Mouse (Mus musculus) hindbrain, embryonic 15.5 days (tissue): Measurements from ENCODE around the gene Rps23. TPM values are rescaled to one million over a fixed set of nuclear protein-coding genes. Genes with fewer than 3 reads are reported as not detected.
A peak's percentile ranks its signal among the peaks of the same experiment; 100 is the strongest.

Experiments
- ATAC-seq: fragments of 200-750 bp; cut with Nextera tagmentation; 2 replicates; pipeline ENCODE4 v1.8.0; 2017; ENCODE audit warnings: low read depth, moderate number of reproducible peaks, moderate TSS enrichment; ENCODE audit not compliant: low FRiP score
- H3K27ac ChIP-seq: fragments of 300-500 bp; sonication (generic); replicated peaks from 2 replicates; pipeline ENCODE4 v1.5.1; 2015; ENCODE audit warnings: mild to moderate bottlenecking, inconsistent platforms
- H3K27me3 ChIP-seq: fragments of 300-500 bp; sonication (generic); 2 replicates; pipeline ENCODE4 v1.6.1; 2015; ENCODE audit warnings: control low read depth, inconsistent platforms
- H3K36me3 ChIP-seq: fragments of 300-500 bp; sonication (generic); 2 replicates; pipeline ENCODE4 v1.6.1; 2015; ENCODE audit warnings: control low read depth, inconsistent platforms
- H3K4me1 ChIP-seq: fragments of 300-500 bp; sonication (generic); replicated peaks from 2 replicates; pipeline ENCODE4 v1.6.1; 2015; ENCODE audit warnings: control low read depth, inconsistent platforms
- H3K4me2 ChIP-seq: fragments of 300-500 bp; sonication (generic); 2 replicates; pipeline ENCODE4 v1.6.1; 2015; ENCODE audit warnings: moderate library complexity, mild to moderate bottlenecking, inconsistent platforms
- H3K4me3 ChIP-seq: fragments of 300-500 bp; sonication (generic); 2 replicates; pipeline ENCODE4 v1.5.1; 2015; ENCODE audit warnings: mild to moderate bottlenecking, inconsistent platforms
- H3K9ac ChIP-seq: fragments of 300-500 bp; sonication (generic); 2 replicates; pipeline ENCODE4 v1.6.1; 2015; ENCODE audit warnings: inconsistent platforms
- H3K9me3 ChIP-seq: fragments of 300-500 bp; sonication (generic); 2 replicates; pipeline ENCODE4 v1.6.1; 2016; ENCODE audit warnings: control low read depth, inconsistent platforms
- whole genome bisulfite sequencing: fragments of 180-500 bp; shearing (Covaris S2); methylation state at CpG from one replicate; pipeline ENCODE4 v1.1.7; 2015; 5-methylcytosine and 5-hydroxymethylcytosine counted together
- polyA plus RNA-seq: library from polyadenylated mRNA; unstranded; fragments of >200 nt; fragmentation: Nextera tagmentation; extraction: Ambion mirVana; gene quantifications from 2 replicates; pipeline ENCODE4 v1.2.1, GENCODE M21; 2015

Rps23 gene
- polyA plus RNA-seq, result 93.4 and 120 TPM in 2 replicates

DNA sequence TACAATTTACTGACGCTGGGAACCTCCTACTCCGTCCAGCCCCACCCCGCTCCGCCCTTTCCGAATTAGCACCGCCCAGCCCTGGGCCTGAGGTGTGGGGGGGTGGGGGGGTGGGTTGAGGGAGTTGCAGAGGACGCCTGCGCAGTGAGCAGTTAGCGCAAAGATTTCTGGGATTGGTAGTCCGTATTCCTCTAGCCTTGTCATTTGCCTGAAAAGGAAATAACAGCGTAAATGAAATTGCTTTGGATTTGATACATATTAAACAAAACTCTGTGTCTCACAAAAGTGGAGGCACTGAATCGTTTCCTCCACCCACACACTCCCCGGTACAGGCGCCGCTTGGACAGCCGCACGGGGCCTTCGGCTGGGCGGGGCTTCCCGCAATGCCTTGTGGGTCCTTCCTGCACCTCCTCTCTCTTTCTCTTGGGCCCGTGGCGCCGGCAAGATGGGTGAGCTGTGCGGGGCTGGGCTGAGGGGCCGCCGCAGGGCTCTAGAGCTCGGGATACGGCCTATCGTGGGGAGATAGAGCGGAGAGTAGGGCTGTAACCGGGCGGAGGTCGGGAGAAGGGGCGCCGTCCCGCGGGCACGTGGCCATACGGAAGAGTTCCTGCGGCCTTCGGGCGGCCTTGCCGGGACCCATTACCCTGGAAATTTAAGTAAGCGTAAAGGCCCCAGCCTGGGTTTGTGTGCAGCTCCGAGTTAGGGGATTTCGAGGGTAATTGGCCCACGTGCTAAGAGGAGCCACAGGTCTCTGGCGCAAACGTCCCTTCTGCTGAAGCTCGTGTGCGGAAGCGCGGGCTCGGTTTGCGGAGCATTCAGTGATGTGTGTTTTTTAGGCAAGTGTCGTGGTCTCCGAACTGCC is at the start of gene Rps23:
Gene Rps23 (plus strand): TSS at position 208 of the 862 bp plus-strand sequence.
- H3K9ac ChIP-seq, result peak within 1 kb of the TSS; percentile 95
- no peaks in the 10 kb centered on the region for H3K9me3 ChIP-seq
- ATAC-seq, result peak; percentile 98
- peak within 1 kb of the TSS; percentile 73 for H3K4me2 ChIP-seq
- peaks cover 8% of the 10 kb centered on the region for H3K4me1 ChIP-seq
- peak within 1 kb of the TSS; percentile 90 for H3K4me3 ChIP-seq
- H3K27ac ChIP-seq, result peak within 1 kb of the TSS; percentile 86
- no peaks in the 10 kb centered on the region for H3K27me3 ChIP-seq
- peaks cover 26% of the 10 kb centered on the region for H3K36me3 ChIP-seq
- WGBS, result under 1% methylated on average over 57 of the region's 57 CpGs

DNA sequence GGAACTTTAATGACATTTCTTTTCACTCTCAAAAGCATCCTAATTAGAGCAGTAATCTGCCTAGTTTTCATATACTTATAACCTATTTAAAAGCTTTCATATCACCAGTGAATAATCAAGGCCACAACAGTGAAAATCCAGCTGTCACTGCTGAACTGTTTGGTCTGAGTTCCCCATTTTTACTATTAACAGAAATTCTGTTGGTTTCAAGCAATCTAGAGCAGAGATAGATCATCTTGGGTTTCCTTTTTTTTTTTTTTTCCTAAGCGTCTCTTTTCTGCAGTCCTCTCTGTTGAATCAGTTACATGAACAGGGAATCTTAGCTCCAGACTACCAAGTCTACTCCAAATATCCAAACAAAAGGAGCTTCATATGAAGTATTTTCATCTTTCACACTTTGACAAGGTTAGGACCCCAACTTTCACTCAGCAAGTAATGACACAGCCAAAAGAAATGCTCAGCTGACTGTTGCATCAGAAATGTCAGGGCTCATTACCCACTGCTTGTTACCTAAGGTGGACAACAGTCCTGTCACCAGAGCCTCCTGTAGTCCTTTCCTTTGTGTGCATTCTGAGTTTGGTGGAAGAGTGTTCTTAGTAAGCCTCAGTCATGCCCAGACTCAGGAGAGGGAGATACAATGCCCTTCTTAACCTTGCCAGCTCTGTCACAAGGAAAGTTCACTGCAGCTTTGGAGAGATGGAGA is 40.9 kb upstream of the Rps23 start:
- Histone ChIP-seq H3K36me3 (no peaks in the 10 kb centered on the region), H3K4me2 (no peak overlapping the region), H3K4me3 (no peak overlapping the region), H3K9me3 (no peaks in the 10 kb centered on the region), H3K27ac (no peak overlapping the region), H3K9ac (no peak overlapping the region), H3K4me1 (peaks cover 5% of the 10 kb centered on the region), H3K27me3 (no peaks in the 10 kb centered on the region)
- no peak for ATAC-seq
- 89% methylated on average over 1 of the region's 1 CpGs for WGBS

DNA sequence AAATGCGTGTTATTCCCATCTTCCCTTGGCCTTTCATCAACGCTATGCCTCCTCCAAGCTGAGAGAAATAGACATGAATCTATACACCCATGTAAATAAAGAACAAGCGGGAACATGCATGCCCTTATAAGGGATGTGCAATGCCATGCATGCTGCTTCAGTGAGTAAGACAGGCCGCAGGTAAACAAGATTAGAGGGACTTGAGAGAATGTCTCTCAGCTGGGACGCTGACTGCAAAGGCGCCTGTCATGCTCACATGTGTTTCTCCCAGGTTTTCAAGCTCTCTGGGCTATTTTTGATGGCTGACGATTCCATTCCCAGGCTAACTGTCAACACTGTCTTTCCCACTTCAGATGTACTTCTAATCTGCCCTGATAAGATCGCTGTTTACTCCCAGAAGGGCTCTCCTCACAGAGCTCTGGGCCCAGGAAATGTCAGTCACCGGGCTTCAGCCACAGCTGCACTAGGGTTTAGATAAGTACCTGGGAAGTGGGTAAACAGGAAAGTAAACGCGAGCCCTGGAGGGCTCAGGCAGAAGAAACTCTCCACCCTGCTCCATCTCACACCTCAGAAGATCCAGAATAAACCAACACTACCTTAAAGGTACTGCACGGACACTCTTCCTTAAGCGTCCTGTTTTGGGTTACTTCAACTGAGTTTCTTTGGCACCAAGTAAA is 36.8 kb upstream of the Rps23 start:
- Histone ChIP-seq H3K4me3 (peak overlapping the region; percentile 36), H3K27me3 (no peaks in the 10 kb centered on the region), H3K27ac (no peak overlapping the region), H3K9me3 (no peaks in the 10 kb centered on the region), H3K36me3 (no peaks in the 10 kb centered on the region), H3K4me2 (peak overlapping the region; percentile 67), H3K4me1 (peaks cover 5% of the 10 kb centered on the region), H3K9ac (0 out of 2 replicates have a peak overlapping the region, but pooled peaks have one; percentile 26)
- ATAC-seq, result peak; percentile 10; the same call in 1 of the 2 replicates
- 59% methylated on average over 13 of the region's 13 CpGs for WGBS

DNA sequence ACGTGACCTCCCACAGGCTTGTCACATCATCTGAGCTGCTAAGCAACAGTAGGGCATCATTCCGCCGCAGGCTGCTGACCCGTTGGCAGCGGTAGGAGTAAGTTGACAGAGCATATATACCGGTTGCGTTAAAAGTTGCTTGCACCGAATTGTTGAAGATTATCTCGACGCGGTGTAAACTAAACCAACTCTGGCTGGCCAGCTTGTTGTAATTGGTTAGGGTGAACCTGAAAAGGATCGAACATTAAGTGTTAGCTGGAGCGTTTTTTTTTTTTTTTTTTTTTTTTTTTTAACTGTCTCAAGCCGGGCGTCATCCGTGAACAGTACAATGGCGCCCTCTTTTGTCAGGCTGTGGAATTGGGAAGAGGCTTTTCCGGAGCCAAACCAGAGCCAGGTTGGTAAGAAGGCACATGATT is 36.2 kb upstream of the Rps23 start:
- Histone ChIP-seq H3K4me3 (peak overlapping the region; percentile 36), H3K27ac (no peak overlapping the region), H3K4me2 (peak overlapping the region; percentile 67), H3K9ac (0 out of 2 replicates have a peak overlapping the region, but pooled peaks have one; percentile 26), H3K27me3 (no peaks in the 10 kb centered on the region), H3K4me1 (peaks cover 5% of the 10 kb centered on the region), H3K9me3 (no peaks in the 10 kb centered on the region), H3K36me3 (no peaks in the 10 kb centered on the region)
- ATAC-seq, result peak; percentile 72
- 1% methylated on average over 18 of the region's 18 CpGs for WGBS

DNA sequence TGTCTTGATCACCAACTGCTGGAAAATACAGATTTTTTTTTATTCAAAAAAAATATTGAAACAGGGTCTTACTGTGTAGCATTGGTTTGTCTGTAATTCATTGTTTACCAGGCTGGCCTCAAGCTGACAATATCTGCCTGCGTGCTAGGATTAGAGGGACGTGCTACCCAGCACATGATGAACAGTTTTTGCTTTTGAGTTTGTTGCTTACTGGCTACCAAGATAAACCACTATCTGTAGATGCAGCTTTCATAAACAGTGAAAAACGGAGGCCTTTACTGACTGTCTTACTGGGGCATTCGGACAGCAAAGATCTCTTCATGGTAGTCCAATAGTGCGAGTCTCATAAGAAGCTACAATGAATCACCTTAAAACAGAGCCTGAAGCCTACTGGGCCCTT is 32.6 kb upstream of the Rps23 start:
- Histone ChIP-seq H3K4me1 (peaks cover 5% of the 10 kb centered on the region), H3K27ac (no peak overlapping the region), H3K4me2 (no peak overlapping the region), H3K9ac (no peak overlapping the region), H3K4me3 (no peak overlapping the region), H3K27me3 (no peaks in the 10 kb centered on the region), H3K9me3 (no peaks in the 10 kb centered on the region), H3K36me3 (no peaks in the 10 kb centered on the region)
- 93% methylated on average over 5 of the region's 5 CpGs for WGBS
- ATAC-seq, result no peak

DNA sequence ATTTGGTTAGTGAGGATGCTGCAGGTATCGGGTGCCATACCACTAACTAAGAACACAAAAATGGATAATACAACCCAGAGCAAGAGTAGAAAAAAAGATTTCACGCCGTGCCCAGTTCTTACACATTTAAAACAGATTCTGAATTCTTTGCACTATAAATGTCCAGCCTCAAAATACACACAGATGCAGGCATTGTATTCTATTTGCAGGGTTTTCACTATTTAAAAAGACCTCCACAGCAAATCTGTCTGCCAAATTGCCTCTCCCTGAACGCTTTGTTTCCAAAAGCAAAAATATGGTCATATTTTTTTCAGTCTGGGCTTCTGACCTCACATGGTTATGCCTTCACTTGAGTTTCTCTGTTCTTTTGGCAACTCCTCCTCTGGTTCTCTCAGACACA is 27.9 kb upstream of the Rps23 start:
- ATAC-seq, result no peak

DNA sequence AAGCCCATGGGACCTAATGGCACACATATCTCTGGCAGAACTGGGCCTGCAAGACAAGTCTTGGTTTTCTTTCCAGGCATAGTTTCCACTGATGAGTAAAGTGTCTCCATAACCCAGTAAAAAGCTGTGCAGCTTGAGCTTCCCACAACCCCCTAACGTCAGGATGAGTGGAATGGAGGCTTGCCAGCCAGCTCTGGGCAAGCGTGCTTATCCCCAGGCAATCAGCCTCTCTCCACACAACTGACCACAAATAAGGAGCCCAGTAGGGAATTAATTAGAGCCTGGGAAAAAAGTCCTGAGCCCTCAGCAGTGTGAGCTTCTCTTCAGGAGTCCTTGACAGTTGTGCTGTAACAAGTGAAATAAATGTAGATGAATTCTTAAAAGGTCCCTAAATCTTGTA is 26.7 kb upstream of the Rps23 start:
- H3K27me3 ChIP-seq, result no peaks in the 10 kb centered on the region
- no peaks in the 10 kb centered on the region for H3K9me3 ChIP-seq
- H3K4me1 ChIP-seq, result no peaks in the 10 kb centered on the region
- WGBS, result 34% methylated on average over 2 of the region's 2 CpGs
- H3K36me3 ChIP-seq, result no peaks in the 10 kb centered on the region
- no peak overlapping the region for H3K4me3 ChIP-seq
- no peak overlapping the region for H3K9ac ChIP-seq
- peak; percentile 68; the same call in 1 of the 2 replicates for ATAC-seq
- no peak overlapping the region for H3K27ac ChIP-seq
- no peak overlapping the region for H3K4me2 ChIP-seq

More for the DNA sequence above, 27.9 kb upstream of the Rps23 start:
- Histone ChIP-seq H3K36me3 (no peaks in the 10 kb centered on the region), H3K4me3 (no peak overlapping the region), H3K27me3 (no peaks in the 10 kb centered on the region), H3K9me3 (no peaks in the 10 kb centered on the region), H3K4me2 (no peak overlapping the region), H3K4me1 (no peaks in the 10 kb centered on the region), H3K9ac (no peak overlapping the region), H3K27ac (no peak overlapping the region)
- WGBS, result 95% methylated on average over 4 of the region's 4 CpGs

DNA sequence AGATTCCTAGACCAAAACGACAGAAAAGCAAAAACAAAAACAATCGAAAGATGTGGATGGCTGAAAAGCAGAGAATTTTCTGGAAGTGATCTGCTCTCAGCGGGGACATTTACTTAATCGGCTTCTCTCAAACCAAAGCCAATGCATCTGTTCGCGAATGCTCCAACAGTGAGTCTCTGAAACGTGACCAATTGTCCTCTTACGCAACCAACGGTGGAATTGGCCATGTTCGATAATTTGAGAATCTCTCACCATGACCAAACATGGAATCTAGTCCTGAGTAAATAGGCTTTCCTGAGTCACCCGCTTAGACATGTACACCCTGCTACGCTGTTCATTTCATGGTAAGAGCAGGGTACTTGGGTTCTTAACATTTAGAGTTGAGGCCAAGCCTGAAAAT is 25.9 kb upstream of the Rps23 start:
- ATAC-seq, result no peak
- Histone ChIP-seq H3K27me3 (no peaks in the 10 kb centered on the region), H3K27ac (no peak overlapping the region), H3K4me2 (no peak overlapping the region), H3K9ac (no peak overlapping the region), H3K36me3 (no peaks in the 10 kb centered on the region), H3K4me3 (no peak overlapping the region), H3K9me3 (no peaks in the 10 kb centered on the region), H3K4me1 (no peaks in the 10 kb centered on the region)
- 84% methylated on average over 12 of the region's 12 CpGs for WGBS

DNA sequence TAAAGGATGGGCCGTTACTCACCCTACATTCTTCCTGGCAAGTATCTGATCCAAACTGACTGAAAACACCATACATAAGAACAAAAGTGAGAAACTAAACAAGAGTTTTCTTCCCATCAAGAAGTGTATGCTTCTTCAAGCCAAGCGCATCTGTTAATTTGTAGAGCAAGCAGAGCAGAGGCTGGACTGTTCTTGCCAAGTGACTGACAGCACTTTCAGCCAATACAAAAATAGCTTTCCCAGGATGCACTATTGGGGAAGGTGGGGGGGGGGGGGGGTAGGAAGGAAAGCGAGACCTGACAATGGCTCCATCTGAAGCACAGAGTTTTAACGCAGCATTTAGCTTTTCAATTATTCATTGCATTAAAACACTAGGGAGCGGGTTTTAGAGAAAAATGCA is 17.6 kb upstream of the Rps23 start, which contains the start of gene Atp6ap1l:
Gene Atp6ap1l (minus strand): TSS at position 180 of the 400 bp plus-strand sequence.
- WGBS, result 80% methylated on average over 5 of the region's 5 CpGs
- H3K4me3 ChIP-seq, result no peak within 1 kb of the TSS
- H3K9ac ChIP-seq, result no peak within 1 kb of the TSS
- H3K4me2 ChIP-seq, result no peak within 1 kb of the TSS
- H3K27ac ChIP-seq, result no peak within 1 kb of the TSS
- ATAC-seq, result no peak
- no peaks in the 10 kb centered on the region for H3K9me3 ChIP-seq
- H3K27me3 ChIP-seq, result no peaks in the 10 kb centered on the region
- no peaks in the 10 kb centered on the region for H3K4me1 ChIP-seq
- H3K36me3 ChIP-seq, result no peaks in the 10 kb centered on the region

DNA sequence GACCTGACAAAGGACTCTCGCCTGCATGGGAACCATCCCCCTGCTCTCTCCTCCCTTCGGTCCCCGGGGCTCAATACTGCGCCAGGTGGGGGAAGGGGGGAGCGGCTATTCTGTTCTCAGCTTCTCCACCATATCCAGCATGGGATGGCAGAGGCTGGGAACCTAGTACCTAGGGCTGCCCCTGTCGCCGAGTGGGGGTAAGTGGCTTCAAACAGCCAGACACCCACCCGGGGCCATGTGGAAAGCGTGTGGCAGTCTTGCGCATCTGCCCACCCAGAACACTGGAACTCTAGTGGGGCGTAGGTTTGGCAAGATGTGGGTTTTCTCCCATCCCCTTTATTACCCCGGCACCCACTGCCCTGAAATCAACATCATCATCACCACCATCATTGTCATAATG is 15.4 kb upstream of the Rps23 start:
- Histone ChIP-seq H3K4me2 (no peak overlapping the region), H3K9ac (no peak overlapping the region), H3K4me1 (no peaks in the 10 kb centered on the region), H3K27me3 (no peaks in the 10 kb centered on the region), H3K4me3 (no peak overlapping the region), H3K27ac (no peak overlapping the region), H3K36me3 (no peaks in the 10 kb centered on the region), H3K9me3 (no peaks in the 10 kb centered on the region)
- ATAC-seq, result no peak
- 89% methylated on average over 12 of the region's 12 CpGs for WGBS

DNA sequence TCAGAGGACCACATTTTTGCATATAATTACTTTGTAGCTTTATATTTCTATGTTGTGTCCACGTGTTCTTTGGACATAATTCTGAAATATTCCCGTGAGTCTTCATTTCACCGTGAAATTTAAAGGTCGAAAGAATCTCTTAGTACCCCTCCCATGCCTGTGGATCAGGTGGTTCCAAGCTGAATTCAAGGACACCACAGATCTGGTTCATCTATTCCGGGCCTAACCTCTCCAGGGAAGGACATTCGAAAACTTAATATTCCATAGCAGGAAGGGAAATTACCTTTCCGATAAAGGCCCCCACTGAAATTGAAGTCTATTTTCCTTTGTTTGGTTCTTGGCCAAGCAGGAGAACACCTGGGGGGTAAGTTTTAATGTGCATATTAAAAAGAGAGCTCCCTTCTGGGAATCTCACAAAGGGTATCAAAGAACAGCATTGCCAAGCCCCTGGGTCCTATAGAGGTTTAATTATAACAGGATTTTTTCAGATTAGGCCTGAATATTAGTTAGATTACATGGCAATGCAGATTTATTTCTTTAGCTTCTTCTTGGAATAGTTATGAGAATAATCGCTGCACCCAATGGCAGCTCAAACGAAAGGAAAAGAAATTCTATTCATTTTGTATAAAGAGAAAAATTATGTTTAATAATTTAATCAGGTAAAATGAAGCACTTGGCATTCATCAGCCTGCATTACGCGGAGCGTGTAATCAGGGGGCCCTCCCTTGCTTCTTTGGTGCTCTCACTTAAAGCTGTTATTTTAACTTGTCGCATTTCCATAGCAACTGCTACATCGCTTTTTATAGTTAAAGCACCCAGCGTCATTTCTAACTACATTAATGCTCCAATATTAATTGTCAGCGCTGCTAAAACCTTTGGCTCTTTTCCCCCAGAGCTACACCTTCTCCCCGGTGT is 9.7 kb upstream of the Rps23 start:
- no peak overlapping the region for H3K4me2 ChIP-seq
- WGBS, result 45% methylated on average over 17 of the region's 17 CpGs
- no peak overlapping the region for H3K4me3 ChIP-seq
- H3K9ac ChIP-seq, result no peak overlapping the region
- peaks cover 10% of the 10 kb centered on the region for H3K4me1 ChIP-seq
- no peaks in the 10 kb centered on the region for H3K27me3 ChIP-seq
- peak; percentile 66; the same call in 1 of the 2 replicates for ATAC-seq
- no peaks in the 10 kb centered on the region for H3K36me3 ChIP-seq
- no peaks in the 10 kb centered on the region for H3K9me3 ChIP-seq
- H3K27ac ChIP-seq, result peak overlapping the region; percentile 42
